Mouse (Mus musculus) kidney, postnatal 10 days (tissue): ENCODE results near the gene Gm7735.
"Not testable (repeated sequence)": the region's sequence is repeated elsewhere in the genome, so short reads cannot be mapped to it uniquely, and the experiment has no call there.

Experiments
- DNase-seq: peaks from one replicate; pipeline ENCODE4 v3.0.0; 2021; ENCODE audit warnings: mixed read lengths

Gene Gm7735

GRCm38 (mm10) chr16:89169190-89169589, at the start of gene Gm7735:
Gene Gm7735 (plus strand): TSS chr16:89169490.
- DNase-seq: not testable (repeated sequence)

GRCm38 (mm10) chr16:89140551-89140950, 28.7 kb upstream of the Gm7735 start, which contains the start of gene Gm6358:
Gene Gm6358 (plus strand): TSS chr16:89140851.
- DNase-seq: no peak

GRCm38 (mm10) chr16:89150786-89151185, 18.5 kb upstream of the Gm7735 start, which contains the start of gene Gm10061:
Gene Gm10061 (plus strand): TSS chr16:89151086.
- DNase-seq: no peak

- DNase-seq: no peak
These were observed 11.6 kb upstream of the Gm7735 start, which contains the start of gene Gm9789 for GRCm38 (mm10) chr16:89157652-89158051. Gene Gm9789 (plus strand): TSS chr16:89157952.

- DNase-seq: no peak
These were observed 5.1 kb downstream of the Gm7735 start, which contains the start of gene 1110057P08Rik for GRCm38 (mm10) chr16:89174435-89174834. Gene 1110057P08Rik (plus strand): TSS chr16:89174735.

GRCm38 (mm10) chr16:89188621-89189020, 19.3 kb downstream of the Gm7735 start:
- no peak for DNase-seq

- DNase-seq: no peak
These were observed 36.3 kb downstream of the Gm7735 start, which contains the start of gene Krtap20-2 for GRCm38 (mm10) chr16:89205561-89205960. Gene Krtap20-2 (plus strand): TSS chr16:89205861.
